Mouse (Mus musculus) heart, adult 2 months (tissue): ENCODE measurements around the gene Slc44a2.

ENCODE experiments used
- CTCF ChIP-seq: fragments of 200-600 bp; IDR thresholded peaks from 2 replicates; pipeline ENCODE4 v1.8.1; 2022; ENCODE audit warnings: antibody characterized with exemption, mild to moderate bottlenecking, moderate library complexity
- EP300 ChIP-seq: fragments of 200-500 bp; IDR thresholded peaks from 2 replicates; pipeline ENCODE4 v1.6.1; 2011; ENCODE audit warnings: low read depth, low read length, control low read depth; ENCODE audit not compliant: insufficient read depth
- POLR2A ChIP-seq: fragments of 200-500 bp; IDR thresholded peaks from 2 replicates; pipeline ENCODE4 v1.6.1; 2011; ENCODE audit warnings: mild to moderate bottlenecking, low read depth, low read length, control low read depth; ENCODE audit not compliant: insufficient read depth

- TF ChIP-seq POLR2A (no peak), EP300 (no peak), CTCF (no peak)
Observed at GRCm38 (mm10) chr9:21273094-21273493, 47.4 kb upstream of the Slc44a2 start.
